Mouse (Mus musculus): Measurements from ENCODE around the gene Gm3045.
A peak's percentile ranks its signal among the peaks of the same experiment; 100 is the strongest.

Gm3045 gene

DNA sequence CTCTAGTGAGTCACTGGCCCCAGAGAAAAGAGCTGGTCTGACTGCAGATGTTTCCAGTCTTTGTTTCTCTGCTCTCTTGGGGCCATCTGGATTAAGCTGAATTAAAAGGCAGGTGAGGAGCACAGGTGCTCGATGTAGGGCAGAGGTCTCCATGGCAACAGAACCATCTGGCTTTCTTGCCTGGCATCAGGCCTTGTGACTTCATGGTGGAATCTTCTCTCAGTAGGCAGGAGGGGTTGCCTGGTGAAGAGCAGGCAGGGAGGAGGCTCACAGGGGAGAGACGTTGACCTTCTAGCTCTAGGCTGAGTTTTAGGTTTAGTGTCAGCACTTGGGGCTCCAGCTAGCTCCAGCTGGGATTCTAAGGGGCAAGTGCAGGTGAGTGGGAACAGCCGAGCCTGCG lies at the start of gene Gm3045:
Gm3045 (plus strand) TSS at position 230 of the 400 bp plus-strand sequence.
- DNase-seq, result no peak

DNA sequence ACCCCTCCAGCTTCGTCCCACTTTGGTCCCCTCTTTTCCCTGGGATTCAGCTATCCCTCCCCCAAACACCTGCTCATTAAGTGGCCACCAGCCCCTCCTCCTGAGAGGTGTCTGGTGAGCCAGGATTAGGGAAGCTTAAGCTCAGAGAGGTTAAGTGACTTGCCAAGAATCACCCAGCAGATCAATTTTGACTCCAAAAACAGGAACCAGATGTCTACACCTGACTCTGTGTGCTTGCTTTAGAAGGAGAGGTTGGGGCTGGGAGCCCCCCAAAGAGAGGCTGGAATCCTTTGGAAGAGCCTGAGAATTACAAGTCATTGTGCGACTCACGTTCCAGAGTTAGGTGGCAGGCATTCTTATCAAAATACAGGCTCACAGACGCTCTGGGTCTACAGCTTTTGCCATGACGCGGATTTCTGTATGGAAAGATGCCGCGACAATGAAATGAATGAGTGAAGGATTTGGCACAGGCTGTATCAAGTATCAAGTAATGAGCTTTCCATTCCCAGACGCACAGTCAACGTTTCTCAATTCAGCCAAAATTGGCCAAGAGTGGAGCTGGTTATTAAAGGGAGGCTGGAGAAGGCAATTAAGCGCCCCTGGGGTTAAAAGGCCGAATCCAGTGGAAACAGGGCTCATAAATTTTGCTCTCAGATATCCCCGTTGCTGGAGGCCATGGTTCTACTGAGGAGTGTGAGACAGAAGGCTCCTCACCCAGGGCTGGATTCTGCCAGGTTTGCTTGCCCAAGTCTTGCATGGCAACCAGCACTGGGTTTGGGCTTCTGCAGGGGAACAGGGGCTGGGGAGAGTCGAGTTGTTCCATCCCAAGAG lies 45.3 kb upstream of the Gm3045 start:
- peak; percentile 11 for DNase-seq

DNA sequence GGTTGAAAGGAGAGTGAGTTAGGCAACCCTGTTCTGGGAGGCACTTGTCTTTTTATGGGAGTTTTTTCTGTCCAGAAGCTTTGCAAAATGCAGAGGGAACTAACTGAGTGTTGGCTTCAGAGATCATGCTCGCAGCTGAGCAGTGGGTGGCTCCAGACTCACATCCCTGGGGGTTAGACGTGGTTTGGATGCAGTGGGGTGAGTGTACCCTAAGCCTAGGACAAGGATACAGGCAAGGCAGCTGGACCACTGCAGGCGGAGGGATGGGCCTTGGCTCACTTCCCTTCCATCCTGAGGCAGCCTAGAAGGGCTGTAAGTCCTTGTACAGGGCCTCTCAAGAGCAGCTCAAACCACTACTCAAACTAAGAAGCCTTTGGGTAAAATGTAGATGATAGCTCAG lies 43.0 kb upstream of the Gm3045 start:
- DNase-seq, result no peak

DNA sequence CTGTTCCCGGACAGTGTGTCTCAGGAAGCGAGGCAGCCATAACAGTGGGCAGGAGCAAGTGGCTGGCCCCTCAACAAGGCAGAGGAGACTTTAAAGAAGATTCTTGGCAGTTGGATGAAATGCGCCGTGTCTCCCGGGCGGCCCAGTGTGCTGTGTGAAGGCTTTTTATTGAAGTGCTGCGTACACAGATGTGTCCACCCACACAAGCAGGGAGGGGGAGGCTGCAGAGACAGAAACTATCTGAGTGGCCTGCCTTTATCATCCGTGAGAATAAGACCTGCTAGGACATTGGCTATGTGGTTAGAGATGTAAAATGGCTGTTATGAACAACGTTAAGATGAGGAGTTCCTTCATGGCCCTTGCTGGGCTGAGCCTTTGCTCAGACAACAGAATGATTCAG lies 40.0 kb upstream of the Gm3045 start:
- no peak for DNase-seq

DNA sequence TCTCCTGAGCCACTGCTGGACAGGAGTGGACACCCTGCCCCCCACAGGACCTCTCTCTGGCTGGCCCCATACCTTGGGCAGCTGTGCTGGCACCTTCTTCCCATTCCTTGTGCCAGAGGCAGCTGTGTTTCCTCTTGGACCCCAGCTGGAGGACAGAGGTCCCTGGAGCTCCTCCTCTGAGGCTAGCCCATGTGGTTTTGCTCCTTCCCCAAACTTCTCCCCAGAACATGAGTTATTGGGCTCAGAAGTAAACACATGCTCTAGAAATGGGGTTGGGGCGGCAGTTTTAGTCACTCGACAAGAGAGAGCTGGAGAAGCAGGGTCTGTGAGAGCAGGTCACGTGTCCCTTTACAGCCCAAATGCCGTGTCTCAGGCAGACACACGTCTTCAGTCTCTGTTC lies 39.0 kb upstream of the Gm3045 start:
- no peak for DNase-seq

DNA sequence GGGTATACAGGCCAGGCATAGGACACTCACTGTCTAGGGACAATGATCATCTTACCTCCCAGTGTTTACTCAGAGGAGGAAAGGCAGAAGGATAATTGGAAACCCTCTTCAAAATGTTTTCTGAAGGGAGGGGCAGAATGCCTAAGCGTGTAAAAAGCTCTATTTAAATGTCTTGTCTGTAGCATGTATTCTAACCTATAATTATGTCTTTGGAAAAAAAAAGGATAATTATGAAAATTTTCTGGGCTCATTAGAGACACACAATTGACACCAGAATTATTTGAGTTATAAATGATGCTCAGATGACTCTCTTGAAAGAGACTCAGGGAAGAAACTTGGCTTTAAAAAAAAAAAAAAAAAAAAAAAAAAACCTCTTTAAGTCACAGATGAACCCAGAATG lies 38.4 kb upstream of the Gm3045 start:
- no peak for DNase-seq

DNA sequence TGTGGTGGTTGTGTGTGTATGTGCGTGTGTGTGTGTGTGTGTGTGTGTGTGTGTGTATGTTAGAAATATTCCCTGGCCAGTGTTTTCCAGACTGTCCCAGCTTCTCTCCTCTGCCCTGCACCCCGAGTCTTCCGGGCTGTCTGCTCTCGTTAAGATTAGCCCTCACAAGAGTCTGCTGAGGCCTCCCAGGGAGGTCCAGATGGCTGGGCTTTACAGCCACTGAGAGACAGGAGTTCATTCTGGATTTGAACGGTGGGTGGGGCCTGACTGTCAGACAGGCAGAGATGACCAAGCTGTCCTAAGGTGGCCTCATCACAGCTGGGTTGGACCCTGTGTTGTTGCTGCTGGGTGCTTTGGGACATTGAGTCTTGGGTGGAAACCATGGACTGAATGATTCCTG lies 28.8 kb upstream of the Gm3045 start:
- no peak for DNase-seq

DNA sequence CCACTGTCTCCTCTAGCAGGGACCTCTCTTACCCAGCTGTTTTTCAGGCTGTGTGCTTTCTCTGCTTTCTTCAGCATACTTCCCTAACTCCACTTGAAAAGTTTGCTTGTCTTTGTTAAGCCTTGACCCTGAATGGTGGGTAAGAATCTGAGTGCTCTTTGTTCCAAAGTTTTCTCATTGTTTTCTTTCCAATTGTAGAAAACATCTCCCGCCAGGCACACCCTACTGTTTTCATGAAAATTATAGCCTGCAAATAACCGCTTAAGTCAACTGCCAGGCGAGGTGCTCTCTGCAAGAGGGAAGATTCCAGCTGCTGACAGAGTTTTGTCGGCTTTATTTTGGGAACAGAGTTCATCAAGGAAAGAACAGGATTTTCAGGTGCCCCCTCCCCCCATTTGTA lies 25.2 kb upstream of the Gm3045 start:
- no peak for DNase-seq

DNA sequence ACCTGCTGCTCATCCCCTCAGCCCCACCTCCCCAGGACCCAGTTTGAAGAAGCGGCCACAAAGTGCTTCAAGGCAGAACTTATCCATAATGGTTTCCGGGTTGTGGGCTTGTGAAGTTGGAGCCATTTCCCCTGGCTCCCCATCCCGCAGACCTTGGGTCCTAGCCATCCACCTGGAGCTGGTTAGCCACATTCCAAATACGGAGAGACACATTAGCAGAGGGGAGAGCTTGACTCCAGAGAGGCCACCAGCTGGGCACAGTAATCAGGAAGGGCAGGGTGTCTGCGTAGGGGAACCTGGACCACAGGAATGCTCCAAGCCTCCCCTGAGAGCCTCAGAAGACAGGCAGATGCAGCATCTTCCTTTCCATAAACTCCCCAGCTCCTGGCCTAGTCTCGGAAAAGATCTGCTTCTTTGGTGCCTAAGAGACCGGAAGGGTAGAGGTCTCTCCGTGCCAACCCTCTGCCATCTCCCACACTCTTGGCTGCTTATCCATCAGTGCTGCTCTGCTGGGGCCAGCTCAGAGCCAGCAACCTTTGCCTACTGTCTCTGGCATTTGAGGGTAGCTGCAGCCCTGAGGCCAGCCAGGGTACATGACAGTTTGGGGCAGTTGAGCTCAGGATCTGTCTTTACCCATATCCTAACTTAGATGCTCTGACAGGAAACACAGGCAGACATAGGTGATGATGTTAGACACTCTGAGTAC lies 22.9 kb upstream of the Gm3045 start:
- DNase-seq, result no peak

DNA sequence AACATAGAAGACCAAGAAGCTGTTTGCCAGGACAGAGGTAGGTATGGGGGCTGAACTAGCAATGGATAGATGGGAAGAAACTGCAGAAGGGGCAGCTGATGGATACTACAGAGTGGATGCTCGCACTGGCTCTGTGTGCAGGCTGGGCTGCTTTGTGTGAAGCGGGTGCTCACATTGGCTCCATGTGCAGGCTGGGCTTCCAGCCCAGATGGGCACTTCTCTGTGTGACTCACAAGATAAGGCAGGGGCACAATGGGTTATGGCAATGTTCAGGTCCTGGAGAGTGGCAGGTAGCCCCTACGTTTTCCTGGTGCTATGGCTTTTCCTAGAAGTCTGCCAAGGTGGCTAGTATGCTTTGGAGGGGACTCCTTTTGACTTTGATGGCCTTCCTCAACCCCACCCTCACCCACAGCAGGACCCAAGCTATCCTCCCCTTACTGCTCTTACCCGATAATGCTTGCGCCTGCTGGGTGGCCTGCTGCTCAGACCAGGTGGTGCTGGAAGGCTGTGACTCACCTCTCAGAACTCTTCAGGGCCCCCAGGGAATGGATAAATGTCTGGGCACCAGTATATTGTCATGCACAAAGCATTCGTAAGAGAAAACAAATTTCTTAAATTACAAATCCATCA lies 21.8 kb upstream of the Gm3045 start:
- DNase-seq, result no peak

DNA sequence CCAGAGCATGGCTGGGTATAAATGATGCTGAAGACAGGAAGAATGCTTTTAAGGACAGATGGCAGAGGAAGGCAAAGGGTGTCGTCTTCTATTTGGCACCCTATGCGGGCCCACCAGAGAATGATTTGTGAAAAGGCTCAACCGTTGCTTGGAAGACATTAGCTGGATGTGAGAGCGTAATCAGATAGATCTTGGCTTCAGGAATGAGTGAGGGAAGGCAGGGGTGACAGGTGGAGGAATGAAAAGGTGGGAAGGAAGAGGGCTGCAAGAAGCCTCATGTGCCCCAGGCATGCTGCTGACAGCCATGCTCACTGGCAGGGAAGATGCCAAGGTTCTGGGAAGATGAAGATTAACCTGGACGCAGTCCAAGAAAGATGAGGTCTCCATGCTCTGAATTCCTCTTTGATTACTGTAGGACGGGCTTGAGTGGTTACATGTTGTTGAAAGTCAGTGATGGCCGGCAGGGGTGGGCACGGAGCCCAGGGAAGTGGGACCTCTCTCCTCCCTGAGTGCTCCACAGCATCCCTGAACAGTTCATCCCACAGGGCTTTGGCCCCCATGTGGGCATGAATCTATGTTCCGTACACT lies 14.0 kb upstream of the Gm3045 start:
- DNase-seq, result no peak

DNA sequence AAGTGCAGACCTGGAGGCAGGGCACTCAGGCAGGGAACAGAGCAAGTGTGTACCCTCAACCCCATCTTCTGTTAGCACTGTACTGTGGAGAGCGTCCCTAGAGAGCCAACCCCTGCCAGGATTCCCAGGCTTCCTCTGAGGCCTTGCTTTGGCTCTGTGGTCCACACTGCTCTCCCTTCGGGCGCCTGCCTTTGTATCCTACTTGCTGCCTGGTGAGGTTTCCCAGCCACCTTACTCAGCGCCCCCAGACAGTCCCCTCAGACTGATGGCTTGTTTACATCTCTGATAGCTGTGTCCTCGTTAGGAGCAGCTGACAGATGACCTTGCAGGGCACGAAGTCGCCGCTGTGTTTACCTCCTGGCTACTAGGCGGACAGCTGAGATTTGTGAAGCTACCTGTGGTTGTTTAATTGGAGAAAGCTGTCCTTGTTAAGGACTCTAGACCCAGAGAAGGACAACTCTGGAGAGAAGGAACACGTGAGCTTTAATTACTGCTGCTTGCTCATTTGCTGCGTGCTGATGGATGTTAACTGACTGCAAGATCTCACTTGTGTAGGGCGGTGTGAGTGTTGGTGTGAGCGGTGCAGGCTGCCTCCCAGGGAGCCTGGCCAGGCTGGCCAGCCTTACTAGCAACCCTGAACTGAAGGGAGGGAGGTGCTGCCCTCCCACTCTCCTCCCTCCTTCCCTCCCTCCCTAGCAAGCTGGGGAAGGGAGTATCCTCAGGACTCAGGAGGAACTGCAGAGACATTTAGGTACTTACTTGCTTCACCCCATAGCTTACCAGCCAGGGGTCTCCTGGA lies 7.5 kb upstream of the Gm3045 start:
- no peak for DNase-seq

DNA sequence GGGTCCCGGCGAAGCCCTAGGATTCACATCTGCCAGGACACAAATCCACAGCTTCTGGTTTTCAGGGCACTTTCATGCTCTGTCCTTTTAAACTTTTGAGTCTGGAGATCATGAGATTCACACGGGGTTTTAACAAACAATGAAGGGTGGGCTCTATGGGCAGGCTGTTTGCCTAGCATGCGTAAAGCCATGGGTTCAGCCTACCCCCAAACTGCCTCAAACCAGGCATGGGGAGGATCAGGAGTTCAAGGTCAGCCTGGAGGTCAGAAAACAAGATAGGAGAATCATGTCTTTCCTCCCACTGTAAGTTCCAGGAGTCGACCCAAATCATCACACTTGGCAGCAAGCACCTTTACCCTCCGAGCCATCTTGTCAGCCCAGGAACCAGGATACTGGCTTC lies 6.9 kb upstream of the Gm3045 start:
- DNase-seq, result no peak

DNA sequence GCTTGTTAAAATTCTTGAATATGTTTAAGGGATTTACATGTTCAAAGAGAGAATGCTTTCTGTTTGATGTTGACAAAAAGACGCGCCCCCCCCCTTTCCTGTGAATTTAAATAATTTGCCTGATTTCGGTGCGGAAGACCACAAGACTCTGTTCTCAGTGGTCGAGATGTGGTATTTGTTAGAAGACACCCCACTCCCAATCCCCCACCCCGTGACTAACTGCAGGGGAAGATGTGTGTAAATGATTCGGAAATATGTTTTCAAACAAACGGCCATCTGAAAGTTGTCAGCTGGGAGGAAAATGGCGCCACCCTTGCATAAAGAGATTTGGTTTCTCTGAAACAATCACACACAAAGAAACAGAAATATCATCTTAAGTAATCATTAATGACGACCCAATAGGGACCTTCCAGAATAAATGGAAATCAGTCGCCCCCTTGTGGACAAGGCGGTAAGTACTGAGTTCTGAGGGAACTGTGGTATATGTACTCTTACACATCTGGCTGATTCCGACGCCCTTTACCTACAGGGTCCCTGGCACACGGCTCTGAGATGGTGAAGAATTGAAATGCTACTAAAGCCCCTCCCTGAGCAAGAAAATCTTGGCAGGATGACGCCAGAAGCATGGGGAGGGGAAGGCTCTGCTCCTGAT lies 4.2 kb upstream of the Gm3045 start:
- DNase-seq, result peak; percentile 74

DNA sequence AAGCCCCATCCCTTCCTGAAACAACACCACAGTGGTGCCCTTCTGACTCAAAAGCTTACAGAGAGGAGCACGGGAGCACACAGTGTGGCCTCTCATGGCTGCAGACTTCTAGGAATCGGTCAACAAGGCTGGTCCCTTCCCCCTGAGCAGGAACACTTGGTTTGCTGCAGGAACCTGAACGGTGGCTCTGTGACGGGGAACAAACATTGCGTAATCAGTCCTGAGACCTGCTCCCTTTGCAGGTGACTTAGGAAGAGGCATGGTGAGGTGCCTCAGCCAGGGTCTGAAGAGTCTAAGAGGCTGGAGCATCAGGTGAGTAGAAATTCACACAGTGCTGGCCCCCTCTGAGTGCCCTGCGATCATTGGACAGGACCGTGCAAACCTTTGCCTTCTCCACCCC lies 463 bp upstream of the Gm3045 start:
- DNase-seq, result no peak

DNA sequence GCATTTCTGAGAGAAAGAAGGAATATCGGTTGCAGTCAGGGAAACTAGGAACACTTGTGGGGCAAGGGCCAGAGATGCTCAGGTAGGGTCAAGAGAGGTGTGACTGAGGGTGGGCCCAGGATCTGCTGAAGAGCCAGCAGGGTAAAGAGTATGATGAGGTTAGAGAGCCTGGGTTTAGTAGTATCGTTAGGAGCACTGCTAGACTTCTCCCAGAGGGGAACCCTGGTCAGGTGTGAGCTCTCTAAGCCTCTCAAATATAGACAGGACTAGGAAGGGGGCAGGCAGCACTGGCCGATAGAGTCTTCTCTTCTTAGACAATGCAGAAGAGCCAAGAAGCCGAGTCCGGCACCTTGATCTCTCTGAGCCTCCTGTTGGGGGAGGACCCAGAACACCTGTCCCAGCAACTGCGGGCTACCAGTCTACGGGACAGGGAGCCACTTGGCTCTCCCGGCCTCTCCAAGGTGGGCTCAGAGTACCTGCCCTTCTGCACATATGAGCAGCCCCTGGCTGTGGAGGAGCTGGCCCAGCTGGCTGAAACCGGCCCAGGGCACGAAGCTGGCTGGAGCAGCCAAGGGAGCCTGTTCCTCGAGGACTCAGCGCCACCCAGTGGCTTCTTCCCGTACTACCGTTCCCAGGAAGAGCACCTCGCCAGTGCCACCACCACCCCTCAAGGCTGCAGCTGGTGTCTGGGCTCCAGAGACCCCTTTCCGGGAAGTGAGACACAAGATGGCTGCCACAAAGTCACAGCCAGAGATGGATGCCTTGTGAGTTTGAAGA lies 2.5 kb downstream of the Gm3045 start:
- peak; percentile 69 for DNase-seq

DNA sequence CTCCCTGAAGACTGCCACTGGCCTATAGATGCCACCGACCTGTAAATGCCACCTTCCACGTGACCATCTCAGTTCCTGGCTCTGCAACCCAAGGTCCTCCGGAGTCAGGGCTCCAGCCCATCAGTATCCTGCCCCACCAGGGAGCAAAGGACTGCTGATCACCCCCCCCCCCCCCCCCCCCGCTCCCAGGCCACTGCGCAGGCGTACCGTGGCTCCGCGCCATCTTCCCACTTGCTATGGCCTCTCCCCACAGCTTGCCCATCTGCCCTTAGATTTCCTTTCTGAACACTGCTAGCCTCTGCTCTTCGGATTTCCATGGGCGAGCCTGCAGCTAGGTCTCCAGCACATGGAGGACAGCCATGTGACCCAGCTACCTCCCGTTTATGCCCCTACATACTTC lies 6.1 kb downstream of the Gm3045 start:
- DNase-seq, result no peak

DNA sequence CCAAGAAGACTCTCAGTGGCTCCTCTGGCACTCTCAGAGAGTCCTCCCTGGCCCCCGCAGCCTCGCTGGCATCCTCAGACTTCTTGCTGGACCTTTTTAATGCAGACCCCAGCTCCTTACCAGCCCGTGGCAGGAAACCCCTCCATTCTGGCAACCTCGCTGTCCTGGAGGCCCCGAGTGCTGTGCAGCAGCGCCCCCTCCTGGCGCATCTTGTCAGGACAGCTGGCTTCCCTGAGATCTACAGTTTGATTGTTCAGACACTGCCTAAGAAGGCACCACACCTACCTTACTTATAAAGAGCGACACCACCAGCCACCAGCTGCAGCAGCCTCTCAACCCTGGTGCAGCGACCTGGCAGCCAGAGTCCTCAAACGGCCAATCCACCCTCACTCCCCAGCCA lies 7.1 kb downstream of the Gm3045 start:
- peak; percentile 68 for DNase-seq

DNA sequence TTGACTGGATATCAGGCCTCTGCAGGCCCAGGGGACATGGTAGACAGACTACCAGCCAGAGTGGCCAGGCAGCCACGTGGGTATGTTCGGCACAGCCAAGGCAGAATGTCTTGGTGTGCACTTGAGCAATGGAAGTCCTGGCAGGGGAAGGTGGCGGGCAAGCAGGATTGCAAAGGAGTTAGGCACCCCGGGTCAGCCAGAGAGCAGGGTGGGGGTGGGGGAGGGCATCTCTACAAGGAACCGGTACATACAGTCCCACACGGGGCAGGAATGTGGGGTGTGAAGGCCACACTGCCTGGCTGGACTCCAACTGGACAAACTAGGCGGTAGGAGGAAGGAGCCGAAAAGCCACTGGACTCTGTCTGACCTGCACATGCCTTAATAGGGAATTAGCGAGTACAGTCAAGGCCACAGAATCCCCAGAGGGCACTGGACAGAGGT lies 7.9 kb downstream of the Gm3045 start:
- DNase-seq, result peak; percentile 93

DNA sequence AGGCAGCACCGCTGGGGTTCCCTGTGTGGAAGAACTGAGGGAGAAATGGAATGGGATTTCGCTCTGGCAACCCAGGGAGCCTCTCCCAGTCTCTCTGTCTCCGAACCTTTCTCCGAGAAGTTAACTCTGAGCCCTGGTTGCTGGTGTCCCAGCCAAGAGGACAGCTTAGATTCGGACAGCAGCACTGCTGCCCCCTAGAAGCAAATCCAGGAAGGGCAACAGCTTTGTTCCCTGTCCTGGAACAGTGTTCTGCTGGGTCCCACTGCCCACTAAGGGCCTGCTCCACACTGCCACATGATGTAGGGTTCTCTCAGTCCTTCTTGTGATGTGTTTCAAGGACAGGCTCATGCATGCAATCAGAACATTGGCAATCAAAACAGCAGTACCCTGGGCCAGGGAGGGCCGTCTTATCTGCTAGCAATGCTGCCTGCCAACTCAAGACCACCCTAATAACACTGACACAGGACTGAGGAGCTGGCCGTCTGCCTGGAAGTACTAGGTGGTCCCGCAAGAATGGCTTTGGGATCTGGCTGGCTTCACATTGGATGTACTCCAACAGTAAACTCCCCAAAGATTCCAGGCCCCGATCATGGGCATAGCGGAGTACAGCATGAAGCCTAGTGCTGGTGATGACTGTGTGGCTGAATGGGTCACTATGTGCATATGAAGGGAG lies 9.4 kb downstream of the Gm3045 start:
- DNase-seq, result no peak
